Mouse (Mus musculus): ENCODE data around the gene Gm20388.

DNA sequence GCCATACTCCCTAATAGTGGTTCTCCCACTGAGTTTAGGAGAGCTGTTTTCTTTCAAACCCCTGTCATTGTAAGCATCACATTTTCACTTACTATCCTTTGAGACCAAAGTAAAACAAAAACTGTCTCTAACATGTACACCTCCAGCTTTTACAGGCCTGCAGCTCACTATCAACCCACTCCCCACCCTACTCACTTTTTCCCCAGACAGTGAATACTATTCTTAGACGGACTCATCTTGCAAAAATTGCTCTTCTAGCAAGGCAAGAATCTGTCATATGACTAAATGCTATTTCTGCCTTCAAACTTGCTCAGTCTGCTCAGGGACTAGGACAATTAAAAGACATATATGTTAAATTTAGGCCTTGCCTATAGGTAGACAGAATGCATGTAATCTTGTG, 3714.1 kb downstream of the Gm20388 start:
- no peak for TF ChIP-seq EP300 (IDR thresholded peaks at IDR 0.05; ENCODE audit: insufficient read depth, low read depth, low read length)
- no peak for TF ChIP-seq CTCF (IDR thresholded peaks at IDR 0.05; ENCODE audit: low read depth, low read length)
- TF ChIP-seq POLR2A (IDR thresholded peaks at IDR 0.05; ENCODE audit: insufficient read depth, low read length), result no peak

Measured in ES-Bruce4 (cell line).